Mouse (Mus musculus) liver, embryonic 11.5 days (tissue): ENCODE measurements around the gene A930018P22Rik. TPM values are rescaled to one million over a fixed set of nuclear protein-coding genes. Genes with fewer than 3 reads are reported as not detected.
"Not testable (repeated sequence)": the region's sequence is repeated elsewhere in the genome, so short reads cannot be mapped to it uniquely, and the experiment has no call there.

Experiments
- ATAC-seq: fragments of 200-750 bp; cut with Nextera tagmentation; replicated peaks from 2 replicates; pipeline ENCODE4 v1.8.0; 2017; ENCODE audit warnings: moderate number of reproducible peaks, mild to moderate bottlenecking, moderate TSS enrichment, moderate library complexity; ENCODE audit not compliant: low FRiP score
- DNase-seq: peaks from one replicate; pipeline ENCODE4 v3.0.0-alpha.2; 2017; ENCODE audit warnings: low spot score
- H3K27ac ChIP-seq: fragments of 300-500 bp; sonication (generic); 2 replicates; pipeline ENCODE4 v1.5.1; 2014; ENCODE audit warnings: mild to moderate bottlenecking, low read depth, low read length, control low read depth
- H3K27me3 ChIP-seq: fragments of 300-500 bp; sonication (generic); replicated peaks from 2 replicates; pipeline ENCODE4 v1.6.1; 2014; ENCODE audit warnings: low read length, mixed read lengths; ENCODE audit not compliant: control insufficient read depth, insufficient read depth
- H3K36me3 ChIP-seq: fragments of 300-500 bp; sonication (generic); 2 replicates; pipeline ENCODE4 v1.6.1; 2014; ENCODE audit warnings: mild to moderate bottlenecking, low read length, moderate library complexity, mixed read lengths; ENCODE audit not compliant: control insufficient read depth, insufficient read depth
- H3K4me1 ChIP-seq: fragments of 300-500 bp; sonication (generic); replicated peaks from 2 replicates; pipeline ENCODE4 v1.6.1; 2014; ENCODE audit warnings: low read length, mixed read lengths; ENCODE audit not compliant: control insufficient read depth, insufficient read depth
- H3K4me2 ChIP-seq: fragments of 300-500 bp; sonication (generic); 2 replicates; pipeline ENCODE4 v1.6.1; 2014; ENCODE audit warnings: mild to moderate bottlenecking, control low read depth, moderate library complexity
- H3K4me3 ChIP-seq: fragments of 300-500 bp; sonication (generic); 2 replicates; pipeline ENCODE4 v1.5.1; 2014; ENCODE audit warnings: low read depth, low read length, control low read depth
- H3K9ac ChIP-seq: fragments of 300-500 bp; sonication (generic); 2 replicates; pipeline ENCODE4 v1.6.1; 2014; ENCODE audit warnings: low read depth, low read length, control low read depth
- H3K9me3 ChIP-seq: fragments of 300-500 bp; sonication (generic); 2 replicates; pipeline ENCODE4 v1.6.1; 2016; ENCODE audit warnings: low read length, inconsistent platforms, mixed read lengths; ENCODE audit not compliant: control insufficient read depth
- WGBS: fragments of 180-500 bp; shearing (Covaris S2); extraction: QIAGEN DNeasy Blood & Tissue Kit; methylation state at CpG from one replicate; pipeline ENCODE4 v1.1.7; 2014; 5-methylcytosine and 5-hydroxymethylcytosine counted together
- polyA plus RNA-seq: library from polyadenylated mRNA; unstranded; fragments of >200 nt; fragmentation: Nextera tagmentation; extraction: Ambion mirVana; gene quantifications from 2 replicates; pipeline ENCODE4 v1.2.1, GENCODE M21; 2014

The A930018P22Rik gene
- polyA plus RNA-seq, result 0.23 TPM in 1 of 2 replicates, not detected in the other

DNA sequence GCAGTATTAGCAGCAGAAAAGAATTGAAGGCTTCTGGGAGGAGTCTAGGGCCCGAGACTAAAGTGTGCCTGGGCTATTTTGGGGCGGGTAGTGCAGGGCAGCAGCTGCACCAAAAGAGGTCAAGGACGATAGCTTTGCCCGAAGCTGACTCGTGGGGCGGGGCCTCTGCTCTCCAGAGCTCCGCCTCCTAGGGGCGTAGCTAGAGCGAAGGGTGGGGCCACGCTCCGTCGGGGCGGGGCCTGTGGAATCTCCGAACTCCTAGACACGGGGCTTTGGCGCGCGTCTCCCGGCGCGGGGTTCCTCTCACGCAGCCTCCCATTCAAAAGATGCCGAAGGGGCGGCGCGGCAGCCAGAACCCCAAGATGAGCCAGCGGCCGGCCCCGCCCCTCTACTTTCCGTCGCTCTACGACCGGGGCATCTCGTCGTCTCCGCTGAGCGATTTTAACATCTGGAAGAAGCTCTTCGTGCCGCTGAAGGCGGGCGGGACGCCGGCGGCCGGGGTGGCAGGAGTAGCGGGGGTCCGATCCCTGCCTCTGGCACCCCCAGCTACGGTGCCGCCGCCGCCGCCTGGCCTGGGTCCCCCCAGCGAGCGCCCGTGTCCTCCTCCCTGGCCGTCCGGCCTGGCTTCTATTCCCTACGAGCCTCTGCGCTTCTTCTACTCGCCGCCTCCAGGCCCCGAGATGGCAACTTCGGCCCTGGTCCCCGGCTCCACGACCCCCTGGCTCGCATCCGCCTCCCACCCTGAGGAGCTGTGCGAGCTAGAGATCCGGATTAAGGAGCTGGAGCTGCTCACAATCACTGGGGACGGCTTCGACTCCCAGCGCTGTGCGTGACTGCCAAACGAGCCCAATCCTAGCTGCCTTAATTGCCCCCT lies at the start of gene A930018P22Rik:
Gene A930018P22Rik, plus strand, starts transcription at position 265 of the 874 bp plus-strand sequence.
- WGBS, result under 1% methylated on average over 74 of the region's 74 CpGs
- Histone ChIP-seq H3K36me3 (no peaks in the 10 kb centered on the region), H3K4me1 (peaks cover 37% of the 10 kb centered on the region), H3K4me3 (peak within 1 kb of the TSS; percentile 59), H3K9ac (peak within 1 kb of the TSS; percentile 77), H3K27ac (peak within 1 kb of the TSS; percentile 79), H3K4me2 (peak within 1 kb of the TSS; percentile 99), H3K27me3 (peaks cover 4% of the 10 kb centered on the region; the same call in 1 of the 2 replicates), H3K9me3 (no peaks in the 10 kb centered on the region)
- peak; percentile 89 for ATAC-seq
- DNase-seq, result peak; percentile 92

DNA sequence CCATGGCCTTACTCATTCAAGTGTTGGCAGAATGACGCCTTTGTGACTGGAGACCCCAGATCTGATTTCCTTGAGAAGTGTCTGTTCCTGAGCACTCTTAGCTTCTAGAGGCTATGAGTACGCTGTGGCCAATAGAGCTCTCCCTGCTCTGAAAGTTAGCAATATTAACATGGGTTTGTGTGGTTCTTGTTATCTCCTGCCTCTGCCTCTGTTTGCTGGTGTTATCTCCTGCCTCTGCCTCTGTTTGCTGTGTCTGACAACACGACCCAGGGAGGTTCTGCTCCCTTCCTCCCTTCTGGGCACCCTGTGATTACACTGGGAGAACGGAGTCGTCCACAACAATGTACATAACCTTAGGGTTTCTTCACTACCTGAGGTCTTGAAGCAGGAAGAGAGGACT lies 44.3 kb upstream of the A930018P22Rik start:
- not testable (repeated sequence) for H3K9ac ChIP-seq, H3K36me3 ChIP-seq, DNase-seq, H3K9me3 ChIP-seq, H3K4me1 ChIP-seq, H3K27me3 ChIP-seq, H3K4me3 ChIP-seq
- Histone ChIP-seq H3K27ac (peak overlapping the region; percentile 84), H3K4me2 (peak overlapping the region; percentile 53)
- peak; percentile 99 for ATAC-seq
- WGBS, result 28% methylated on average over 5 of the region's 5 CpGs

DNA sequence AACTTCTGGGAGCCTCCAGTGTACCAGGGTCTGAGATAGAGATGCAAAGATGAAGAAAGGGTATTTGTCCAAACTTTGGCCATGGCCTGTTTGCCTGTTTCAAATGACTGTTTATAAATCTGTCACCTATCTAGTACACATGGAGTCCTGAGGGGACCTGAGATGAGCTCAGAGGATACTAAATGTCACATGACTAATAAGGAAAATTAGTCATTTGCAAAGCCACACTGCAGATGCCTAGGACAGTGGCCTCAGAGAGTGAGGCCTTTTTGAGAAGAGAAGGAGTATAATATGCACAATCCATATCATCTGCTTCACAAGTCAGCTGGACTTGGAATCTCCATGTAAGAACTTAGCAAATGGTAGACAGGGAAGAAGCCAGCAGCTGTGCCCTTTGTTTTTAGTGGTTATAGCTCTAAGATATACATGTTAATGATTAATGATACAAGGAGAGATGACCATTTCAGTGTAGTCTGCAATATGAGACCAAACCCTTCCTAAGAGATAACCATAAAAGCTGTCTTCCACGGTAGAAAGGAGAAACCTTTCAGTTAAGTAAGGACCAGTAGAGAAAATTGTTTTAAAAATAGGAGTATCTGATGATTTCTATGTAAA lies 41.0 kb upstream of the A930018P22Rik start:
- H3K27me3 ChIP-seq, H3K9me3 ChIP-seq, H3K4me2 ChIP-seq, ATAC-seq, DNase-seq, H3K9ac ChIP-seq, H3K27ac ChIP-seq, H3K4me3 ChIP-seq, H3K36me3 ChIP-seq, H3K4me1 ChIP-seq: not testable (repeated sequence)
- WGBS, result no CpG with 5 or more reads among the region's 1 CpGs

DNA sequence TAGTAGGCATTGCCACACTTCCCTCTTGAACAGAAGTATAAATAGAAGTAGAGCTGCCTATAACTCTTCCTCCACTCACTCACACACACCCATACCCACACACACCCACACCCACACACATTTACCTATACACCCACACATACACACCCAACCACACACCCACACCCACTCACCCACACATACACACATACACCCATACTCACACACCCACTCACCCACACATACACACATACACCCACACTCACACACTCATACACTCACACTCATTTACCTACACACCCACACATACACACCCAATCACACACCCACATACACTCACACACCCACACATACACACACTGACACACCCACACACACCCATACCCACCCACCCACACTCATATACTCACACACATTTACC lies 40.1 kb upstream of the A930018P22Rik start:
- H3K27ac ChIP-seq, result no peak overlapping the region
- no peaks in the 10 kb centered on the region for H3K9me3 ChIP-seq
- no peak overlapping the region for H3K4me2 ChIP-seq
- H3K27me3 ChIP-seq, result no peaks in the 10 kb centered on the region
- H3K4me3 ChIP-seq, result no peak overlapping the region
- DNase-seq (peak; percentile 21), ATAC-seq (no peak)
- H3K4me1 ChIP-seq, result peaks cover 8% of the 10 kb centered on the region
- H3K9ac ChIP-seq, result no peak overlapping the region
- no peaks in the 10 kb centered on the region for H3K36me3 ChIP-seq

DNA sequence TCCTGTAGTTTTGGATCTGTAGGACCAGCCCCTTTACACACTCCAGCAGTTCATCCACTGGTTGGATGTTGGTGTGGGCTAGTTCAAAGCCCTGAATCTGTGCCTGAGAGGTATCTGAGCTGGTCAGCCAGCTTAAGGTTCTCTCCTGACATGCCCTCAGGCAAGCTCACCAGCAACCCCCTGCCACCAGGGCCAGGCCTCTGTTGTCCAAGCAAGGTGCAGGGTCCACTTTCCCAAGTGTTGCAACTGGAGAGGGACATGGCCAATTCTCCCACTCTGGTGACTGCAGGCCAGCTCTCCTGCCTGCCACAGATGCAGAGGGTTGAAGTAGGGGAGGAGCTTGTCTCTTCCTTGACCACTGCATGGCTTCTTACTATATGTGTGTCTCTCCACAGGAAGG lies 38.5 kb upstream of the A930018P22Rik start:
- not testable (repeated sequence) for DNase-seq, H3K27ac ChIP-seq, H3K9ac ChIP-seq, H3K4me3 ChIP-seq, H3K36me3 ChIP-seq, H3K27me3 ChIP-seq, ATAC-seq, H3K9me3 ChIP-seq, H3K4me2 ChIP-seq, H3K4me1 ChIP-seq

DNA sequence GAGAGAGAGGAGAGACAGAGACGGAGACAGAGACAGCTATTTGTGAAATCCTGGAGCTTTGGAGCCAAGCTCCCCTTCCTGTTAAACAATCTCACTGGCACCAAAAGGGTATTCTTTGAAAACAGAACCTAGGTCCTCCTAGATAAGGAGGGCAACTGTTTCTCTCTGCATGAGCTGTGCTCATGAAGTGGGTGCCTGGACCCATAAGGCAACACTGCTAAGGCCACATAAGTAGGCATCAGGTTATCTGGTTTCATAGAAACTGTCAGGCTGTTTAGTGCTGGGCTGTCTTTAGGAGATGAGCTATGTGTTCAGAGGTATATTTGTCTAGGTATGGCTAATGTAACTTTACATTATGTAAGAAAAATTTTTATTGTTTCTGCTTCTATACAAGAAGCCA lies 35.0 kb upstream of the A930018P22Rik start:
- not testable (repeated sequence) for H3K4me1 ChIP-seq, H3K27ac ChIP-seq, H3K9me3 ChIP-seq, H3K27me3 ChIP-seq, H3K36me3 ChIP-seq, H3K9ac ChIP-seq, H3K4me2 ChIP-seq, DNase-seq, H3K4me3 ChIP-seq
- WGBS, result 40% methylated on average over 1 of the region's 1 CpGs
- ATAC-seq, result peak; percentile 90

DNA sequence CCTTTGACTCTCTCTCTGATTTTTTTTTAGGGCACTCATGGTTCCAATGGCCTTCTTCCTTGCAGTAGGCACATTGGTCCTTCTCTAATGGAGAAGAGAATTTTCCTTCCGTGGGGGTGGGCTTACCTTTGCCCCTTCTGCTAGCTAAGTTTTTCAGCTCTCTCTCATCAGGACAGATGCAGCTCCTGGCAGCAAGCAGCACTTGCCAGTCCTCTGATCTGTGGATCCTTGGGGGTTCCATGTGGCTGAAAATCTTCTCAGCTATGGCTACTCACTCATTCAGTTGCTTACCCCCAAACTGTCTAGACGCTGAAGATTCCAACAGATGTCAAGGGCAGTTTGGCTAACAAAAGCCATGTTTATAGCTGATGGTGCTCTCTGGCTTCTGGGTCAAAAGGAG lies 29.3 kb upstream of the A930018P22Rik start:
- 78% methylated on average over 2 of the region's 2 CpGs for WGBS
- Histone ChIP-seq H3K4me1 (peaks cover 17% of the 10 kb centered on the region), H3K27ac (no peak overlapping the region), H3K9ac (no peak overlapping the region), H3K27me3 (no peaks in the 10 kb centered on the region), H3K9me3 (no peaks in the 10 kb centered on the region), H3K4me2 (no peak overlapping the region), H3K36me3 (no peaks in the 10 kb centered on the region), H3K4me3 (no peak overlapping the region)
- no peak for ATAC-seq
- DNase-seq, result no peak

DNA sequence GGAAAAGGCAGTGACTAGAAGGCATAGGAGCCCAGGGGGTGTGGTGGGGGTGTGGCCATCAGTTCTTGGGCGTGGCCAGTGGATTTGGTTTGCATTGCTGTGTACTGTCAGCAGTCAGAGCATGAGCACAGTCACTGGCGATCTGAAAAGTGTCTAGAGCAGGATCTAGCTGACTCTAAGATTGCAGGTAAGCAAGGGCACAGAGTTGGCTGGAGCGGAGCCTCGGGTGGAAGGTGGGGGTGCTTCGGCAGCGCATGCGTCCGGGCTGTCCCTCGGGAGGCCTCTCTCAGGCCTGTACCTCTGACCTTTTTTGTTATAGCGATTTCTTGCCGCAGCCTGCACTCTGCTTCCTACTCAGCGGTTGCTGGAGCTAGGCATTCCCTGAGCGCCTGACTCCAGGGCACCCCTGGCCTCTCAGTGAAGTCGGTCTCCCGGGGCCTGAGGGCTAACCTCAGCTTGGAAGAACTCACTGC lies 26.8 kb upstream of the A930018P22Rik start, which contains the start of gene Cd59a:
Gene Cd59a, plus strand, starts transcription at position 61 of the 473 bp plus-strand sequence.
- peaks cover 34% of the 10 kb centered on the region for H3K4me1 ChIP-seq
- H3K4me3 ChIP-seq, result peak within 1 kb of the TSS; percentile 62
- peak within 1 kb of the TSS; percentile 87 for H3K27ac ChIP-seq
- peak; percentile 81 for ATAC-seq
- H3K9me3 ChIP-seq, result no peaks in the 10 kb centered on the region
- peak; percentile 87 for DNase-seq
- H3K4me2 ChIP-seq, result peak within 1 kb of the TSS; percentile 77
- peak within 1 kb of the TSS; percentile 83 for H3K9ac ChIP-seq
- no peaks in the 10 kb centered on the region for H3K27me3 ChIP-seq
- 5% methylated on average over 15 of the region's 15 CpGs for WGBS
- H3K36me3 ChIP-seq, result no peaks in the 10 kb centered on the region
